In the genomic region with DNA sequence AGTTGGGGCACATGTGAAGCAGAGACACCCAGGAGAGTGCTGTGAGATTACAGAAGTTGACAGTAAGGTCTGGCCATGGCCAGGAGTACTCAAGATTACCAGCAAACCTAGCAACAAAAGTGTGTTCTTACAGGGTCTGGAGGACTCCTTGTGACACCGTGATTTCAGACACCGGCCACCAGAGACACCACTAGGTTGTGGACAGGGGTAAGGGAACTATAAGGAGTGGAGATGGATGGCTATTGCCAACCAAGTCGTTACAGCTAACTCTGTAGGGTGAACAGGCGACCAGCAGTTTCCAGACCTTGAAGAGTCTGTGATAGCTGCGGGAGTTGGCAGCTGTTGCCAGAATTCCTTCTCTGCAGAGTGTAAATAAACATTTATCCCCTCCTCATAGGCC, we compare ENCODE assay signal across 29 mouse cellular contexts. TPM values are rescaled to one million over a fixed set of nuclear protein-coding genes. Genes with fewer than 3 reads are reported as not detected.
"Had no signal": no experiment of that assay in that cellular context is flagged by ENCODE, and none has a peak within 500 bp of the region (broad histone marks: within the 10 kb centered on the region; RNA-seq: fewer than 3 reads in every experiment).

No protein-coding gene starts in this region.

- H3K27me3 ChIP-seq: heart, embryonic 12.5 days; hindbrain, embryonic 13.5 days; hindbrain, embryonic 15.5 days; kidney, embryonic 15.5 days; limb, embryonic 13.5 days; limb, embryonic 15.5 days had no signal

- H3K4me2 ChIP-seq: heart, embryonic 12.5 days; hindbrain, embryonic 13.5 days; hindbrain, embryonic 15.5 days; kidney, embryonic 15.5 days; limb, embryonic 13.5 days; limb, embryonic 15.5 days had no signal

- H3K4me1 ChIP-seq: heart, embryonic 12.5 days; hindbrain, embryonic 13.5 days; hindbrain, embryonic 15.5 days; kidney, embryonic 15.5 days; limb, embryonic 13.5 days; limb, embryonic 15.5 days had no signal

- H3K36me3 ChIP-seq: heart, embryonic 12.5 days; hindbrain, embryonic 13.5 days; hindbrain, embryonic 15.5 days; kidney, embryonic 15.5 days; limb, embryonic 13.5 days; limb, embryonic 15.5 days had no signal

- H3K9me3 ChIP-seq: heart, embryonic 12.5 days; hindbrain, embryonic 13.5 days; hindbrain, embryonic 15.5 days; kidney, embryonic 15.5 days; limb, embryonic 13.5 days; limb, embryonic 15.5 days had no signal

- DNase-seq: gastrocnemius, postnatal 14 days; gastrocnemius, postnatal 36 days; heart, adult 2 months; heart, postnatal 14 days; heart, postnatal 36 days; kidney, adult 11 months; kidney, adult 2 months; kidney, adult 9 months; kidney, postnatal 14 days; kidney, postnatal 36 days; layer of hippocampus, adult 9-11 months; layer of hippocampus, postnatal 36 days; left cerebral cortex, postnatal 4 days had no signal

- H3K9ac ChIP-seq: heart, embryonic 12.5 days; hindbrain, embryonic 13.5 days; hindbrain, embryonic 15.5 days; kidney, embryonic 15.5 days; limb, embryonic 13.5 days; limb, embryonic 15.5 days had no signal

- ATAC-seq: hindbrain, postnatal 0 days; intestine, embryonic 16.5 days had no signal

- H3K4me3 ChIP-seq: heart, adult 2 months; heart, embryonic 12.5 days; hindbrain, embryonic 13.5 days; hindbrain, embryonic 15.5 days; kidney, embryonic 15.5 days; limb, embryonic 13.5 days; limb, embryonic 15.5 days had no signal

- H3K27ac ChIP-seq: heart, adult 2 months; hindbrain, embryonic 13.5 days; hindbrain, embryonic 15.5 days; hindbrain, postnatal 0 days; kidney, embryonic 15.5 days; kidney, postnatal 0 days; limb, embryonic 13.5 days; limb, embryonic 15.5 days had no signal

RNA-seq across cellular contexts. Expression of gene Cnih3, which starts 54.4 kb away (rescaled TPM):
- total RNA-seq: gastrocnemius, adult 18-20 months; gastrocnemius, adult 8-10 months; gastrocnemius, postnatal 36 days; heart, adult 2 months; heart, postnatal 14 days; heart, postnatal 36 days; hematopoietic stem cell, adult 5-6 weeks; liver, adult 2 months had no signal
- polyA plus RNA-seq: heart, embryonic 16.5 days; kidney, adult 2 months; large intestine, adult 2 months; limb, embryonic 11.5 days; liver, adult 2 months had no signal
